Mouse (Mus musculus): ENCODE data around the gene Crebrf.

Crebrf gene

DNA sequence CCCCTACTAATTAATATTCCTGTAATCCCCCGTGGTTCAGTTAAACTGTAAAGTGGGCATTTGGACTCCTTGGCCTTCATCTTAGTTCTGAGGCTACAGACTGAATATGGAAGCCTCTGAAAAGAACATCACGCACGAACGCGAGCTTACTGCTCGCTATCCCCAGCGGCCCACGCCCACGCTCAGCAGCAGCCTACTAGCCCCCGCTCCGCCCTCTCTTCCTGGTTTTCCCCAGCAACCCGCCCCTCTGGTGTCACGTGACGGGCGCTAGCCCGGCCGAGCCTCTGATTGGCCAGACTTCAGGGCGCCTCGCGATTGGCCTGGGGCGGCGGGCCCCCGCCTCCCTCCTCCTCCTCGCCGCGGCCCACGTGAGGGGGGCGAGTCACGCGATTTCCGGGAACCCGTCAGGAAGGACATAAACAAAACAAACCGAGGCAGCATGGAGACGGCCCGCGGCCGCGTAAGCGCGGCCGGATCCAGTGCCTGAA, at the start of gene Crebrf:
TSS of gene Crebrf (plus strand) at position 380 of the 488 bp plus-strand sequence.
- DNase-seq (ENCODE audit: low read depth in 1 of 2, low spot score in 2 of 2), result peak; percentile 98 to 99

DNA sequence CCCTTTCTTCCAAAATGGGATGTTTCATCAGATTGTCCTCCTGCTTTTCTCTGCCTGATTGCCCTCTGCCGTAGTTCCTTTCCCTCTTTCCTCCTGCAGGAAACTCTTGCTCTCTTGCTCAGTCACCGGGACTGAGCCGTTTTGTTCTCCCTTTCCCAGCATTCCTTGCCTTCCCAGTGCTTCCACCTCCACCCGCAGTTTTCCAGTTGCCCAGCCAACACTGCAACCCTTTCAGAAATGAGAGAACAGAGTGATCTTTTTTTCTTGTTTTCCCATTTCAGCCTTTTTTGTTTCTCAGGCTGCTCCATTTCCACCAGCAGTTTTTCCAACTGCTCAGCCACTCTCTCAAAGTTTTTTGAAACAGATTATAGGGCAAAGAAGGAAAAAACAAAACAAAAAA, 44.2 kb upstream of the Crebrf start:
- no peak for DNase-seq (ENCODE audit: low read depth in 1 of 2, low spot score in 2 of 2)

DNA sequence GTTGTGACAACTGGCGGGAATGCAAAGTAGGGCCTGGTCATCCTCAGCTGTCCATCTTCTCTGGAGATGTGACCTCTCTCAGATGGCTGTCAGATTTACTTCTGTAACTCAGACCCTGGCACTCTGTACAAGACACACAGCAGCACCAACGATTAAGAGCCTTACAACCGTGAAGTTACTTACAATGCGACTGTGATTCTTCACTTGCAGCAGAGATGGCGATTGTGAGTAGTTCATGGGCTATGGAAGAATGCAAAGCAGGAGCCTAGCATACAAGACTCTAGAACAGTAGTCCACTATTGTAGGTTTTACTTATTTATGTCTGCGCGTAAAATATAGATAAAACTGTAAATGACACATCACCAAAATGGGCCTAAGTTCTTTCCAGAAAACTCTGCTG, 39.6 kb upstream of the Crebrf start:
- DNase-seq (ENCODE audit: low read depth in 1 of 2, low spot score in 2 of 2), result no peak

DNA sequence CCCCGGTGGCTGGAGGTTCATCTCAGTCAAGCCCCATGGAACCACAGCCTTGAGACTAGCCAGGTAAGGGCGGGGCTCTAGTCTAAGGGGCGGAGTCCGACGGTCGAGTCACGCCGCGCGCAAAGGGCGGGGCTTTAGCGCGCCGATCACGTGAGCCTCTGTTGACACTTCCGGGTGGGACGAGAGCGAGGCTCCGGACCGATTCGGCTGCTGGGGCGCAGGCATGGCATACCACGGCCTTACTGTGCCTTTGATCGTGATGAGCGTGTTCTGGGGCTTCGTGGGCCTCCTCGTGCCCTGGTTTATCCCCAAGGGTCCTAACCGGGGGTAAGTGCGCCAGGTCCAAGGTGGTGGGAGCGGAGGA, 39.2 kb upstream of the Crebrf start:
- peak; percentile 55 to 77 for DNase-seq (ENCODE audit: low read depth in 1 of 2, low spot score in 2 of 2)

DNA sequence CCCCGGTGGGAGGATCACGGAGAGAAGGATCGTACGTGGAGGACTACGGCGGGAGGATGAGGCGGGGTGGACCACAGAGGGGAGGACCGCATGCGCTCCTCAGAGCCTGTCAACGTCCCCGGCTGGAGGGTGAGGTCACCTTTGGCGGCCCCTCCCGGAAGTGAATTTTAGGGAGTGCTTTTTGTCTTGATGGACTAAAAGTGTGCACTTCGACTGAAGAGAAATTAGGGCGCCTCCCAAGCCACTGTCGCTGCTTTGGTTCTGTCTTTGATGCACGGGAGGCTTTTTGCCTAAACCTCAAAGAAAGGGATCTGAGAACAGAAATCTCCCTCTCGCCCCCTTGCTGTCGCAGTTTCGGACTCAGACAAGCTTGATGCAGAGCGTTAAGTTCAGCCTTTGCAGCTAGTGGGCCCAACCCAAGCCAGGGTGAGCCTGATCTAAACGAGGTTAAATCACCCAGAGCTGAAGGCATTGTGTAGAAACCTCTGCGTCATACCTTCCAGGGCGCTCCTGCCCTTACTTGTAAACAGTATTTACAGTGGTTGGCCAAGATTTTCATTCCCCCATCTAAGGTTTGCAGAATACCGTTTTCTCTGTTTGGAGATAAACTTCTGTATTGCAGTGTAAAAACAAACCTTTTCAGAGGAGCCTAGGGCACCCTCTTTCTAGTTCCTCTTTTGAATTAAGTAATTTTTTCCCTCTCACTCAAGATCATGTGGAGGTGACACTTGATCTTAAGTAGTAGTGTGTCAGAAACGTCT, 38.7 kb upstream of the Crebrf start:
- peak; percentile 24 to 40 for DNase-seq (ENCODE audit: low read depth in 1 of 2, low spot score in 2 of 2)

DNA sequence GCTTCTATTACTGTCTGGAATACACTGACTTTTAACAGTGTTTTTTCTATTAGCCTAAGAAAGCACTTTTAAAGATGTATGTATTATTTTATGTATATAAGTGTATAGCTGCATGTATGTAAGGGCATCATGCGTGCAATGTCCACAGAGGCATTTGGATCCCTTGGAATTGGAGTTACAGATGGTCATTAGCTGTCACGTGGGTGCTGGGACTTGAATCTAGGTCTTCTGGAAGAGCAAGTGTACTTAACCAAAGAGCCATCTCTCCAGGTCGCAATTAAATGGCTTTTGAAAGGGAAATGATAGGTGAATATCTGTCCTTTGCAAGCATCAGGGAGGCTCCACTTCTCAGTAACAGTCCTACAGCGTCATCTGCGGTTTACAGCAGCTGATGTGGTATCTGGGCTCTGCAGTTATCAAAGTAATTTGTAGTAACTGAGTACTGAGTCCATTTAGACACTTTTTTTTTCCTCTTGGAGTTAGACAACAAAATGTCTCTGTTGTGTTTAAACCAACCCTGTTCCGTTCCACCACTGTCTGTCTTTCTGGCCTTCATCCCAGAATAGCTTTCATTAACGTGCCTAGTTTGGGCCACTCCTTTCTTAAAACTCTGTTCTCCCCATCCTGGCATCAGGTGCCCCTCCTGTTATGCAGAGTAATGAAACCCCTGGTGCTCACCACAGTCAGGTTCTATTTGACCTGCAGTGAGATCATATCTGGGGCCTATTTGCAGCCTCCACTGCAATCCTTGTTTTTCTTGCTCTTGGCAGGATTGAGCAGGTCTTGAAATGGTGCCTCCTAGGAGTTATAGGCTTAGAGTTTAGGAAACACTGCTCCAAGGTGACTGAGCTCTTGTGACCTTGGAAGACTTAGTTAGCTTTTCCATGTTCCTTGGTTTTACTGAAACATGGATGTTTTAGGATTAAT, 37.5 kb upstream of the Crebrf start:
- DNase-seq (ENCODE audit: low read depth in 1 of 2, low spot score in 2 of 2), result no peak

DNA sequence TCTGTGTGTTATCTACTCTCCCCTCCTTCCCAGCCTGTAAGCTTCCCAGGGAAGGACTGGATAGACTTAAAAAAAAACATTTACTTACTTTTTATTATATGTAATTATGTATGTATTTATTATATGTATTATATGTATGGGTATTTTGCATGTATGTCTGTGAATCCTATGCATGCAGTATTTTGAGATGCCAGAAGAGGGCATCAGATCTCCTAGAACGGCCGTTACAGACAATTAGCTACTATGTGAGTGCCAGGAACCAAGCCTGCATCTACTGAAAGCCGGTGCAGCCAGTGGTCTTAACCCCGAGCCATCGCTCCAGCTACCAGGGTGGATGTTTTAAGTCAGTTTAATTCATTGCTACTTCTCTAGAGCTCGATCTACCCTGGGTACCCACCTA, 34.2 kb upstream of the Crebrf start:
- DNase-seq (ENCODE audit: low read depth in 1 of 2, low spot score in 2 of 2), result no peak

DNA sequence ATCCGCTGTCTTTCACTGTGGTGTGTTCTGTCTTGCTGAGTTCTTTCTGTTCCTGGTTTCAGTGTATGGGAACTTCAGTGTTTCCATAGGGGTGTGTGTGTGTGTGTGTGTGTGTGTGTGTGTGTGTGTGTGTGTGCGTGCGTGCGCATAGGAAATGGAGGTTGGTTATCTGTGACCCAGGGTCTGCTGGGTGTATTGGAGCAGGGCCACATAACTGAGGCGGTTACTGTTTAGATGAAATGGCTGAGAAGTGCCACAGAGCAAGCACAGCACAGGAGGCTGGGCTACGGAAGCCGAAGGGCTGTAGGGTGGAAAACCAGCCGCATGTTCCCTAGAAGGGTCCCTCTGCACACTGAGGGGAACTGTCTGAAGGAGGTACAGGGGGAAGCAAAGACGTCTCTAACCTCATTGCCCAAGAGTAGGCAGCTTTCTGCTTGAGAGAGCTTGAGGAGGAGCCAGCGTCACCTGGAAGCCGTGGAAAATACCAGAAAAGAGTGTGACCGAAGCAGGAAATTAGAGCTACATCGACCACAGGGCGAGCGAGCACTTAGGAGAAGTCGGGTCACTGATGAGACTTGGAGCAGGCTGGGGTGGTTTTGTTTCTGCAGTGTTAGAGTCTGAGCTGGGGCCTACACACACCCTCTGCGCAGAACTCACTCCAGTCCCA, 29.0 kb upstream of the Crebrf start:
- no peak for DNase-seq (ENCODE audit: low read depth in 1 of 2, low spot score in 2 of 2)

DNA sequence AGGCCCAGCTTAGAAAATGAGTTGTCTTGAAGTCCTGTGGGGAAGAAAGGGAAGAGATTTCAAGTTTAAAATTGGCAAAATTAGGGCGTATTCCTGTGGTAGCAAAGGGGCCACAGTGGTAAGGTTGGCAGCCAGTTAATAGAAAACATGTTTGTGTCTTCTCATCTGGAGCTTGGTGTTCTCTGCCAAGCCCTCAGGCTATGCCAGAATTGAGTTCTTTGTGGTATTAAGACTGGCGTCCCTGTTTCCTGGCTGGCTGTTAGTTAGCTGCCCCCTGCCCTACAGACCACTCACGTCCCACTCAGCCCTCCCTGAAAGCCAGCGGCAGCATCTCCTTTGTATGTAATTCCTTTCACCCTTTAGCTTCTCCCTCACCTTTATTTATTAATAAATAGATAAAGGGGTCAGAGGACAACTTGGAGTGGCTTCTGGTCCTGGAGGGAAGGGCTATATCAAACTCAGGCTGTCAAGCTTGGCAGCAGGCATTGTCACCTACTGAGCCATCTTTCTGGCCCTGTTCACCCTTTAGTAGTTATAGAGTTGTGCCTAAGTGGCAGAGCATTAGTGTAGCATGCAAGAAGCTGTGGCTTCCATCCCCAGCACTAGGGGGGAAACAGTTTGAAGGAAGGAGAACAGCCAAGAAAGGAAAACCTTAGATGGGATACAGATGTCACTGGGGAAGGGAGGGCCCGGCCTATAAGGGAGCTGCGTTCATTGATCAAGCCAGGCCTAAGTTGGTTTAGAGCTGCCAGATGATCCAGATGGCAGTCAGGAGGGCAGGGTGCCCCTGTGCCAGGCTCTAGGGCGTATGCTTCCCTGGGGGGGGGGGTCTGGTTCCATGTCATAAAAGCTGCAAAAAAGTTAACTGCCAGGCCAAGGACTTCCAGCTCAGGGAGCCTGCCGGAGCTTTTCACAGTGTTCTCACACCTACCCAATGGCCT, 26.4 kb upstream of the Crebrf start:
- no peak for DNase-seq (ENCODE audit: low read depth in 1 of 2, low spot score in 2 of 2)

DNA sequence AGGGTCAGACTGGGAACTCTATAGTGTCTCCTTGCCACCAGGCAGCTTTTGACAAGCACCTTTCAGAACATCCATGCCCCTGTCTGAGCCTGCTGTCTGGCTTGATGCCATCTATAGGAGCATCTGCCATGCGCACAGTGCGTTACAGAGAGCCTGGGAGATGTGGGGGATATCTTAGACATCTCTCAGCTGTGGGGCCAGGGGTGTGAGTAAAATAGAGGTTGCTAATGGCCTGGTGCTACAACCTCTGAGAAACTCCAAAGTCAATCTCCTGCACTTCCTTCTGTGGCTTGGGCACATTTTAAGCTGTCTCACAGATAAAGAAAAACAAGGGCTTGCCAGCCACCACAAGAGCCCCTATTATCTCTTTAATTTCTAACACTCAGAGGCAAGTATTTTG, 25.6 kb upstream of the Crebrf start:
- no peak for DNase-seq (ENCODE audit: low read depth in 1 of 2, low spot score in 2 of 2)

DNA sequence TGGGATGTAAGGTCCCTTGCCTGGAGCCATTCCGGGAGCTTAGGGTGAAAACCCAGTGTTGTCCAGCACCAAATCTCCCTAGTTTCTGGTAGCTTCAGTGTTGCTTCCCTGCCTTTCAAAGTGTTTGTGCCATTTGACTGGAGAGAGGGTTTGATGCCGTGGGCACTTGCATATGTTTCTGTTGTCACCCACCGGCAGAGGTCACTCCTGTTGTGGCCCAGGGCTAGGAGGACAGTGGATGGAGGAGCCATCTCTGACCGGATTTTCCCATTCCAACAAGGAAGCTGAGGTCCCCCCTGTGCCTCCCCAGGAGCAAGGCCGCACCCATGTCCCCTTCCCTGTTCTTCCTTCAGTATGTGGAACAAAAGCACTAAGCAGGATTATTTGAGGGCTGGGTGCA, 25.2 kb upstream of the Crebrf start:
- DNase-seq (ENCODE audit: low read depth in 1 of 2, low spot score in 2 of 2), result no peak

DNA sequence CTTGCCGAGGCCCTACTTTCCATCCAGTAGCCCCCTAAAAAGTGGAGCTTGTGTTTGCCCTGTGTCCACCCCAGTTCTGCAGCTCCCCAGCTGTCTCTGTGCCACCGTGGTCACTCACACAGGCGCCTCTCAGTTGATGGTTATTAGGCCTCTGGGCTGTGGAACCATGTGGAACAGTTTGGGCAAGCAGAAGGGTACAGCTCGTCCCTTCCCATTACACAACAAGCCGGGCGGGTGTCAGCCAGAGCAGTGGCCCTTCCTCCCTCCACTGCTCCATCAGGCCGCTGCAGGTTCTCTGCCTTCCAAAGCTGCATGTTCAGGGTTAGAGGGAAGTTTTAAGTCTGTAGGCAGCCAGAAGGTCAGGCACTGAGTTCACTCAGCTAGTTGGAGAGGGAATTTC, 24.3 kb upstream of the Crebrf start:
- DNase-seq (ENCODE audit: low read depth in 1 of 2, low spot score in 2 of 2), result no peak

DNA sequence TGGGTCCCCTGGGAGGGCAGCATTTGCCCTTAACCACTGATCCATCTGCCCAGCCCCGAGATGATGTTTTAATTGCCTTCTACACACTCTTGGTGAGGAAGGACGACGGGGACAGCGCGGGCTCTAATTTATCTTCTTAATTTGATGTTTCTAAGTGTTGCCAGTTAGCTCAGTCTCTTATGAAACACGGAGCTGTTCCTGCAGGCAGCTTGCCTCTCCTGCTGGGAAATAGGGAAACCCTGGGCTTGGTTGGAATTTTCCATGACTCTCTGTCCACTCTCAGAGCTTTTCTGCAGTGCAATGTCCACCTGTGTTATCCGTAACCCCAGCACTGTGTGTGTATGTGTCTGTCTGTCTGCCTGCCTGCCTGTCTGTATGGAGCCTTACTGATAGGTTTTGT, 22.0 kb upstream of the Crebrf start:
- DNase-seq (ENCODE audit: low read depth in 1 of 2, low spot score in 2 of 2), result no peak

DNA sequence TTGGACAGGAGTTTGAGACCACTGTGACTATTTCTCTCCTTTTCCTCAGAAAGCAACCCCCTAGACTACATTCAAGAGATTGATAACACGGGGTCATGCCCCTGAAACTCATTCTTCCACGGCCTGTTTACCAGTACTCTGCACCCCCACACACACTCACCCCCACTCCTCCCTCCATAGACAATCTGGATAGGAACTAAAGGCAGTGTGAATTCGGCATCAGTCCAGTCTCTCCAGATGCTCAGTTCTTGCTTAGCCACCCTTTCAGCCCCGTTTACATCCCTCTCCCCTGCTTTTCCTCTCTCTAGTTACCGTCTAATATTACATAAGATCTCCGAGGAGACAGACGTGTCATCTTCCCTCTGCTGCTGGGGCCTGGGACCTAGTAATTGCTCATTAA, 21.3 kb upstream of the Crebrf start:
- no peak for DNase-seq (ENCODE audit: low read depth in 1 of 2, low spot score in 2 of 2)

DNA sequence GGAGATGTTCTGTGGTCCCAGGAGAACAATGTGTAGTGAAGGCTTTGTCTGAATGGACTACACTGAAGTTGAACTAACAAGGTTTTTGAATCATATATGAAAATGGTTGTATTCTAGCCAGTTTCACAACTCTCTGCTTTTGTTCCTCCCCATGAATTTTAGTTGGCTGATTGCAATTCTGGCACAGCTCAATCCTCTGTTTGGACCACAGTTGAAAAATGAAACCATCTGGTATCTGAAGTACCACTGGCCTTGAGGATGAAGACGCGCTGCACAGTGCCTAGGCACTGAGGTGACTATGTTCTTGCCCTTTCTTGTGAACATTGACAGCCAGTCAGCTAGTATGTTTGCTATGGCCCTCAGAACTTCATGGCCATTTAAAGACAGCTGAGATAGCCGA, 20.3 kb upstream of the Crebrf start:
- no peak for DNase-seq (ENCODE audit: low read depth in 1 of 2, low spot score in 2 of 2)

DNA sequence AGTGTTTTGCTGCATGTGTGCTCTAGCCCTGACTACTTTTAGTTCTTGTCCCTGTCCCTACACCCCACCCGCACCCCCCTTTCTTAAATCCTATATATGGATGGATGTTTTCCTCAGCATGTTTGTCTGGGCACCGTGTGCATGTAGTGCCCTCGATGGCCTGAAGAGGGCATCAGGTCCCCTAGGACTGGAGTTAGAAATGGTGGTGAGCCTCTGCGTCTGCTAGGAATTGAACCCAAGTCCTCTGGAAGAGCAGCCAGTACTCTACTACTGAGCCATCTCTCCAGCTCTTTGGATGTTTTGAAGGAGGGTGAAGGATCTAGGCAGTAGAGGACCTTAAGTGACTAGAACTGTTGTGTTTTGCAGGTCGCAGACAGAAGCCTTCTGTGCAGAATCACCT, 16.6 kb upstream of the Crebrf start:
- no peak for DNase-seq (ENCODE audit: low read depth in 1 of 2, low spot score in 2 of 2)

DNA sequence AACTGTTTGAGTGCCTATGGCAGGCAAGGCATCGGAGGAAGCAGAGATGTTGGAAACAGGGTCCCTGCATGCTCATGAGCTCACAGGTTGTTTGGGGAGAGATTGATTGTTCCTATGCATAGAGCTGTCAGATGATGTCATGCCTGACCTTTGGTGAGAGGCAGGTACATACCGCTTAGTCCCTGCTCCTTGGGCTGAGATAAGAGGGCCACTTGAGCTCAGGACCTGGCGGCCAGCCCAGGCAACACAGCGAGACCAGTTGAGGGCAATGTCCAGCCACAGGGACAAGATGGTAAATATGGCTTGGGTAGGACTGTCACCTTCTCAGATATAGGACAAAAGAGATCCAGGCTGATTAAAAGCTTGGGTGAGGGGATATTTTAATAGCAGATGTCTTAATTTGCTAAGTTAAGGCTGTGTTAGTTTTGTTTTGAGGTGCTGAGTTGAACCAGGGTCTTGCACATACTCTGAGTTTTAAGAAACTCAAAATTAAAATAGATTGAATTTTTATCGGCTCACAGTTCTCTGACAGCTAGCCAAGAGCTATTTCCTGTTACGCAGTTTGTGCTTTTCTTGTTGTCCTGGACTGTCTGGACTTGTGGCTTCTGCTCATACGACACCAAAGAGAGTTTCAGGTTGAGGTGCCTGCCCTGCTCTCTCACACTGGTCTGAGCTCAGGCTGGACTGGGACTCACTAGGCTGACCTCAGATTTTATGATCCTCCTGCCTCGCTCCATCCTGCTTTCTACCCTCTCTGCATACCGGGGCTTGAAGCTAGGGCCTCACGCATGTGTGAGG, 15.4 kb upstream of the Crebrf start:
- no peak for DNase-seq (ENCODE audit: low read depth in 1 of 2, low spot score in 2 of 2)

DNA sequence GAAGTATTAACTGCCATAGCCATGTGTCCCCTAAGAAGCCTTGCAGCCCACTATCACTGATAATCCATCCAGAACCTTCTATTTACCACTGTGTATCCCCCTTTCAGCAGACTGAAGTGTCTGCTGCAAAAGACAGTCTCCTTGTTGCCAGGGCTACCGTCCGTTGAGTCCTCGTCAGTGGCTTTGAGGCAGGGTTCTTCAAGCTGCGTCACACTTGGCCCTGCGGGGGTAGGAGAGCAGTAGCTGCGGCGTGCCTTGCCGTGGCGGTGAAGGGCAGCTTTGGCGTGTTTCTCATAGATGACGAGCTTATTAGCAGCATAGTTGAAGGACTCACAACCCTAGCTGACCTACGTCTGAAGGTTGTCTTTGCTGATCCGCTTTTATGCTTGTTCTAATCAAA, 13.9 kb upstream of the Crebrf start:
- no peak for DNase-seq (ENCODE audit: low read depth in 1 of 2, low spot score in 2 of 2)

DNA sequence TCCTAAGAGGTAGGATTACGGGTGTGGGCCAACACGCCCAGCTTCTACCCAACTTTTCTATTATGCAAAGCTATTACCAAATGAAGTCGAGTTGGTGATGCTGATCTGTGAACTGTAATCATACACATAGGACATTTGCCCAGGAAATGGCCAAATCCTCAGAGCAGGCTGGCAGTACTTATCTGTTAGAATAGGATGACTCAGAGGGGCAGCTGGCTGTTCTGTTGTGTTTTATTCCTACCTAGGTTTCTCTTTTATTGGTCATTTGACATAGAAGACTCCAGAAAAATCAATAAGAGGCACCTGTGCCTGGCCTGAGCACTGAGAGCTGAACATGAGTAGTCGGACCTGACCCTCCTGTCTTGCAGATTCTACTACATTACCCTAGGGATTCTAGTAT, 12.8 kb upstream of the Crebrf start:
- DNase-seq (ENCODE audit: low read depth in 1 of 2, low spot score in 2 of 2), result no peak

DNA sequence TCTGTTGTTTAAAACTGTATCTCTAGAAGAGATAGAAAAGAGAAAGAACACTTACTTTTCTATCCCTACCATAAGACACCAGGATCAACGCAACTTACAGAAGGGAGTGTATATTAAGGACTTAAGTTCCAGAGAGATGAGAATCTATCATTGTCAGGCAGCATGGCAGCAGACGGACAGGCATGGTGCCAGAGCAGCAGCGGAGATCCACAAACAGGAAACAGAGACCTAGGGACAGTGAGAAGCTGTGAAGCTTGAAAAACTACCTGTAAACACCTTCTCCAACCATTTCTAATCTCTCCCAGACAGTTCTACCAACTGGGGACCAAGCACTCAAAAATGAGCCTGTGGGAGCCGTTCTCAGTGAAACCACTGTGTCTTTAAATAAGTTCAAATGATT, 11.8 kb upstream of the Crebrf start:
- DNase-seq (ENCODE audit: low read depth in 1 of 2, low spot score in 2 of 2), result no peak

Data from monocyte, adult 2 months (primary cell).